Mouse (Mus musculus): ENCODE data around the gene Epn2. TPM values are rescaled to one million over a fixed set of nuclear protein-coding genes. Genes with fewer than 3 reads are reported as not detected.

Gene Epn2
- total RNA-seq, 2 experiments from 2014 or later, result 19.4 to 24.8 TPM

DNA sequence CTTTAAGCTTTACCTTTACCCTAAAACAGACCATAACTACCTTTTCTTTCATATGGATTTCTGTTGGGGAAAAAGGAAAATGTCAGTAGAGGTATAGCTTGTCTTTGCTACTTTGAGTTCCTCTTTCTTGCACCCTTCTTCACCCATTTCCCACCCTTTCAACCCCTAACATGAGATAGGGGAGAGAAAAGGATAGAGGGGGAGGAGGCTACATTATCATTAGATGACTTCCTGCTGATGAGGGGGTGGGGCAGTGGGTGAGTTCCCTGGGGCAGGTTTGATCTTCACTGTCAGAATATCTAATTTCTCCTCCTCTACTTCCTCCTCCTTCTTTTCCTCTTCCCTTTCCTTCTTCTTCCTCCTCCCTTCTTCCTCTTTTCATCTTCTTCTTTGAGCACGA is 82.0 kb downstream of the Epn2 start:
- intact Hi-C loops (cut with DNase I; ENCODE audit: low total_unique reads), result no loop called here

DNA sequence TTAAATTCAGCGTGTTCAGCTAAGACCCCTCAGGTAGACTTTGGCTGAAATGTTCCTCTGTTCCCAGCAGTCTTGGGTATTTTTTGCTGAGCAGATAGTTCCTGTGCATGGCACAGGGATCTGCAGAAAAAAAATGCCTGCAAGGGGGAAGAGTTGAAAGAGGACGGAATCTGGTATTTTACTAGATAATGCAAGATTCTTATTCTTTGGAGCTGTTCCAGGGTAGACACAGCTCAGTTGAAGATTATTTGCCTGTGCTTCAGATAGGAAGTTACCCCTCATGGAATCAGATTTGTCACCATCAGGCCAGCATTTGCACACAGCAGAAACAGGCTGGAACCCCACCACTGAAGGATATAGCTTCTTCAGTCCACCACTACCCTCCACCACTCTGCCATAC is 84.0 kb downstream of the Epn2 start:
- DNase-seq, result no peak
- intact Hi-C loops (cut with DNase I; ENCODE audit: low total_unique reads), result no loop called here

More for the DNA sequence above, 82.0 kb downstream of the Epn2 start:
- DNase-seq, result no peak

DNA sequence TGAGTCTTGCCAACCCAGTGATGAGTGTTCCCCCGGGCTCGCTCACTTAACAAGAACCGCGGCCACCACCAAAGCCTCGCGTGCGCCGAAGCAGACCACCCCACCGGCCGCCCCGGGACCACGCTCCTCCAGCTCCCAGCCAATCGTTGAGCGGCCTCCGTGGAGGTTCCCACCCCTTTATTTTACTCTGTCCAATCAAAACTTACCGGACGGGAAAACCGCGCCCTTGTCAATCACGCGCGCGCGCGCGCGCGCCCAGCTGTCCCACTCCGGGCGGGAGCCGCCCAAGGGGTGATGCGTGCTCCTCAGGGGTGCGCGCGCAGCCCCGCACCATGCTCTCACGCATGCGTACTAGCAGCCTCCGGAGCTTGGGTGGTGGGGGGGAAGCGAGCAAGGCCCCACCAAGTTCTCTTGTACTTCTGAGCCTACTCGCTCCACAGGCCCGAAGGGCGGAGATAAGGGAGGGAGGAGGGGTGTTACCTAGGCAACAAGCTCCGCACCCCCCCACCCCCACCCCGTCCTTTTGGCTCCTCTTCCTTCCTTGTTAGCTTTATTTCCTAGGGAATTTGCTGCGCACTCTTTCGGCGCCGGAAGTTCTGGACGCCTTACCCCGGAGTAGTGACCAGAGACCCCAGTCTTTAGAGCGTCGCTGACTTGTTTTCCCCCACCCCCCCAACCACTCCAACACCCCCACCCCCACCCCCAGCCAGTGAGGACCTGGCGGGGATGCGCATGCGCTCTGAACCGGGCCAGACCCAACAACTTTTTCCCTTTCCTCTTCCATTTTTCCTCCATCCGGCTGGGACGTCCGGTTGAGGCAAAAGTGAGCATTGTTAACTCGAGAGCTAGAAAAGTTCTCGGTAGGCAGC is 85.1 kb downstream of the Epn2 start, which contains the start of gene Mapk7:
Gene Mapk7 (minus strand): TSS at position 278 of the 869 bp plus-strand sequence.
- intact Hi-C loops (cut with DNase I; ENCODE audit: low total_unique reads), result no loop called here
- peak; percentile 98 for DNase-seq

DNA sequence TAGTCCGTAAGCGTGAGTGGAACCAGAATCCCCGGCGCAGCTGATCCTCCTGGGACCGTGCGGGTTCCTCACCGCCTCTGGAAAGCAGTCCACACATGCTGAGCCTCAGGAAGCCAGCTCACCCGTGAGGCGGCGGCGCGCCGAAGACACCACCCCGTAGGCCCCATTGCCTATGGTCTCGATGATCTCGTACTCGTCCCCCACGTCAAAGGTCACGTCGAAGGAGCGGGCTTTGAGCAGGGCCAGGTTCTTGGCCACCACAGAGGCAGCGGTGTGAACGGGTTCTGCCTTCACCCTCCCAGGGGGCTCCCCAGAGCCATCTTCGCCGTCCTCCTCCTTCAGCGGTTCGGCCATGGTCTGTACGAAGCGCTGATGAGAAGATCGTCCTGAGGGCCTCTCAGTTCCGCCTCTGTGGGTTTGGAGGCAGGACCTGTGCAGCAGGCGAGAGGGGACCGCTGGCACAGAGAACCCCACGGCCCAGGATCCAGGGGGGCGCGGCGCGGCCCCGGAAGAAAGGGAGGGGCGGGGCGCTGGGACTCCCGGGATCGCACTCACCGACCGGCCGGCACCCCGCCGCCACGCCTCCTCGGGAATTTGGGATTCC is 85.9 kb downstream of the Epn2 start:
- no peak for DNase-seq
- intact Hi-C loops (cut with DNase I; ENCODE audit: low total_unique reads), result no loop called here

DNA sequence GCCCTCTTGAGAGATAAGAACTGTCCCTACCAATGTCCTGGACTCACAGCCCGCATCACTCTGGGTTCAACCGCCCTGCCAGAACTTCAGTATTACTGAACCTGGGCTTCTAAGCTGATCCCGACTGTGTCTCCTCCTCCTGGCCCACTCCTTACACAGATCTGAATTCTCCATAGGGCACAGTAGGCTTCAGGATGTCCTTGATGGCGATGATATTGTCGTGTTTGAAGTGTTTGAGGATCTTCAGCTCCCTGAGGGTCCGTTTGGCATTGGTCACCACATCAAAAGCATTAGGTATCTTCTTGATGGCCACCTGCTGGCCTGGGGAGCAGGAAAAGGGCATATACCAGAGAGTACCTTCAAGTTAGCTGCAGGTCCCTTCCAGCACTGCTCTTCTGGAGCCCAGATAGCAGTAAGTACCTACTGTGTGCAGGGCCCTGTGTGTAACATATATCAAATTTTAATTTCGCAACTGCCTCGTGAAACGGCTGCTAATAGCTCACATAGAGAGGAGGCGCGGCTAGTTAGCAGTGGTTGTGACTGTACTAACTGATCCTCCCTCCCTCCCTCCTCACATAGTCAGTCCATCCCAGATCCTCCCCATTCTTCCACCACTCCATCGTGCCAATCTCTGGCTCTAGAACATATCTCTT is 86.6 kb downstream of the Epn2 start:
- intact Hi-C loops (cut with DNase I; ENCODE audit: low total_unique reads), result no loop called here
- DNase-seq, result no peak

DNA sequence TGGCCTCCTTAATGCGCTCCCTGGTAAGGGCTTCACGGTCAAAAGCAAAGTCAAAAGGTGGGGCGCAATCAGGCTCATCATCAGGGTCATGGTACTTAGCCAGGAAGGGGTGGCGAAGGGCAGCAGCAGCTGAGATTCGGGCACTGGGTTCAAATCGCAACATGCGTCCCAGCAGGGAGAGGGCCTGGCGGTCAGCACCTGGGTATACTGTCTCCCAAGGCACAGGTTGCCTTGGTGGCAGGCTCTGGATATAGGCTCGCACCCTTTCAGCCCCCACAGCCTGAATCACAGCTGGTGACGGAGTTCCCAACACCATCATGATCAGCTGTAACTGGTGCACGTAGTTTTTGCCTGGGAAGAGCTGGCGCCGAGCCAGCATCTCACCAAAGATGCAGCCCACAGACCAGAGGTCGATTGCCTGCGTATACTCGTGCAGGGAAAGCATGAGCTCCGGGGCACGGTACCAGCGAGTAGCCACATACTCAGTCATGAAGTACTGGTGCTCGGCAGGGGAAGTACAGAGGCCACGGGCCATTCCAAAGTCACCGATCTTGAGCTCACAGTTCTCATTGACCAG is 88.5 kb downstream of the Epn2 start:
- DNase-seq, result no peak
- intact Hi-C loops (cut with DNase I; ENCODE audit: low total_unique reads), result no loop called here

DNA sequence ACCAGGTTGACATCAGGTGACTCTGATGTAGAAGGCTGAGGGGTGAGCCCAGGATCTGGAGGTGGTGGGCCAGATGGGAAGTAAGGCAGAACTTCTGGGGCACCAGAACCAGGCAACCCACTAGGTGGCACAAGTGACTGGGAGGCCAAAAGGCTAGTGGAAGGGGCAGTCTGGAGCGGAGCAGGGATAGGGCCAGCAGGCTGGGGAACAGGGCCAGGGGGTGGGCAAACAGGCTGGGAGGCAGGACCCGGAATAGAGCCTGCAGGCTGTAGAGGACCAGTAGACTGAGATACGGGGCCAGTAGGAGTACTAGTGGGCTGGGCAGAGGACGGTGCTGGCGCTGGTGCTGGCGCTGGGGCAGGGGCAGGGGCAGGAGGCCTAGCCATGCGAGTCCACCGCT is 89.6 kb downstream of the Epn2 start:
- no peak for DNase-seq
- intact Hi-C loops (cut with DNase I; ENCODE audit: low total_unique reads), result no loop called here

DNA sequence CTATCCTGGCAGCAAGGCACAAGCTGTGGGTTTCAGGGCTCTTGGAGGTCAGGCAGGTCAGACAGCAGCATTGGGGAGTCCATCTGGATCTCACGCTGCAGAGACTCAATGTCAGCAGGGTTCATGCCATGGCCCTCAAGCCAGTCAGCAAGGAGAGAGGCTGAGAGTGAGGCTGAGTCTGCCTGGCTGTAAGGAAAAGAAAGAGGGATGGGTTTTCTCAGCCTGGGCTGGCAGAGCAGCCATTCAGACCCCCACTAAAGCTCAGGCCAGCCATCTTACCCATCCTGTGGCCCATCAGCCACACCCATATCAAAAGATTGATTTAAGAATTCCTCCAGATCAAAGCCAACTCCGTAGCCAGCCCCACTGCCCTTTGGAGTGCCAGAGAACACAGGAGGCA is 90.4 kb downstream of the Epn2 start:
- intact Hi-C loops (cut with DNase I; ENCODE audit: low total_unique reads), result no loop called here
- no peak for DNase-seq

DNA sequence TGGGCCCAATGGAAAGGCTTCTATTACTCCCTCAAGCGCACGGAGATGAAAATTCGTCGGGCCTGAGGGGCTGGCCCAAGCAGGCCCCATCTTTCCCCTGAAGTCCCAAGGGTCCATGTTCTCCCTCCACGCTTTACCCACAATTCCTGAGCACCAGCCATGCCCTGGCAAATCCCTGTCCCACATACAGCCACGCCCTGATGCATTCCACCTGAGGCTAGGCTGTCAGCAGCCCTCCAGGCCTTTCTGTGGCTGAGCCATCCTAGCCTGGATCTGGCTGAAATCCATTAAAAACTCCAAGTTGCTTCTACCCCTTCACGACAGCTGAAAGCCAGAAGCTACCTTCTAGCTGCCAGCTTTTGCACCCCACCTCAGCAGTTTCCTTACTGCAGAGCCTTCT is 91.6 kb downstream of the Epn2 start:
- no peak for DNase-seq
- intact Hi-C loops (cut with DNase I; ENCODE audit: low total_unique reads), result no loop called here

DNA sequence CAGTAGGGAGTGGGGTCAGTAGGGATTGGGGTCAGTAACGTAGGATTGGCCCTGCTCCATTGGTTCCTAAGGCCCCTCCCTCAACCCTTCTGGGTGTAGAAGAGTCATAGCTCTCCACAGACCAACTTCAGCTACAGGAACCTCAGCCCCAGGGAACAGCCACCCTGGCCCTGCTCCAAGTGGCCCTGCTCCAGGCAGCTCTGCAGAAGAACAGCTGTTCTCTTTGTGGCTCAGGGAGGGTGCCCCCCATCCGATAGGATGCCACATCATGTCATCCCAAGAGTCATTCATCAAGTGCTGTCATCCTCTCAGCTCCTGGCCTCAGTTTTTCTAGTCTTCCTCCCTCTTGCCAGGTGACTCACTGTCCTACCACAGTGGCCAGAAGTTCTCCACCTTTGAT is 92.1 kb downstream of the Epn2 start:
- intact Hi-C loops (cut with DNase I; ENCODE audit: low total_unique reads), result no loop called here
- peak; percentile 82 for DNase-seq

DNA sequence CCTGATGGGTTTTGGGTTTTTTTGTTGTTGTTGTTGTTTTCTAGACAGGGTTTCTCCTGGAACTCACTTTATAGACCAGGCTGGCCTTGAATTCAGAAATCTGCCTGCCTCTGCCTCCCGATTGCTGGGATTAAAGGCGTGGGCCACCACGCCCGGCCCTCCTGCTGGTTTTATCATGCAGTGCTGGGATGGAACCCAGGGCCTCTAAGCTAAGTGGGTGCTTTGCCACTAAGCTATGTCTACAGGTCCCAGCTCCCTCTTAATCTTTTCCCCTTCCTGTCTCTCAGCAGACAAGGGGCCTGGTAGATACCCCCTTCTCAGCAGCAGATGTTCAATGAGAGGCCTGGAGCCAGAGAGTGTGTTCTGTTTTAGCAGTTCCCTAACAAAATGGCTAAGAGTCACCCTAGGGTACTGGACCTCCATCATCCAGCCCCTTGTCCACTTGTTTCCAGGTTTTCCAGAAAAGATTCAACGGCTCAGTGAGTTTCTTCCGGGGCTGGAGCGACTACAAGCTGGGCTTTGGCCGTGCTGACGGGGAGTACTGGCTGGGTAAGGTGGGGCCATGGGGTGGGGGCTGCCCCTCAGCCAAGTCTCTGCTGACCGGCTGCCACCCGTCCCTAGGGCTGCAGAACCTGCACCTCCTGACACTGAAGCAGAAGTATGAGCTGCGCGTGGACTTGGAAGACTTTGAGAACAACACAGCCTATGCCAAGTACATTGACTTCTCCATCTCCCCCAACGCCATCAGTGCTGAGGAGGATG is 92.8 kb downstream of the Epn2 start:
- intact Hi-C loops (cut with DNase I; ENCODE audit: low total_unique reads), result no loop called here

DNA sequence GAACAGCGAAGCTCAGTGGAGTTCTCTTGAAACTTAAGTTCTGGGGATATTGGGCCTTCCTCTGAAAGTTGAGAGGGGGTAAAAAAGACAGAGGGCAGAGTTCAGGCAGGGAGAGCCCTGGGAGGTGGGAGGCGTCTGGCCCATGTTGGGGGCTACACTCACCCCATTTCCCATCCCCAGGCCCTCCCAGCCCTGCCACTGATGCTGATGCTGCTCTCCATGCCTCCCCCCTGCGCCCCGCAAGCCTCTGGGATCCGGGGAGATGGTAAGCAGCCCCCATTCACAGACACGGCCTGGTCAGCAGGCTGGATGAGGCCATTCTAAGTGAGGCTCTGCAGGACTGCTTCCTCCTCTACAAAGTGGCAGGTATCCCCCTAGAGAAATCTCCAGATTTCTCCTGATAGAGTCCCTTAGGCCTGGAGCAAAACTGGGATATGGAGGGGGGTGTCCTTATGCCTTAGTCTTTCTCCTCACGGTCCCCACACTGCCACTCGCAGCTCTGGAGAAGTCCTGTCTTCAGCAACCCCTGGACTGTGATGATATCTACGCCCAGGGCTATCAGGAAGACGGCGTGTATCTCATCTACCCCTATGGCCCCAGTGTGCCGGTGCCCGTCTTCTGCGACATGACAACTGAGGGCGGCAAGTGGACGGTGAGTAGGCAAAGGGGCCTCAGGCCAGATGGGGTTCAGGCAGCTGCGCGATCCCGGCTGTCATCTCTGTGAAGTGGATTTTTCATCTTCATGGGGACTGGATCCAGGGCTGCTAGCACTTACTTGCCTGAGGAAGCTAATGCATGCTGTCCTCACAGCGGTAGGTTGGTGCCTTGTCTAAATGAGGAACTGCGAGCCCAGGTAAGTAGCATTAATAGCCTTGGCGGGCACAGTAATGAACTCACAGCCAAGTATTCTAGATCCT is 93.7 kb downstream of the Epn2 start:
- intact Hi-C loops (cut with DNase I; ENCODE audit: low total_unique reads), result no loop called here

More for the DNA sequence above, 92.8 kb downstream of the Epn2 start:
- no peak for DNase-seq

DNA sequence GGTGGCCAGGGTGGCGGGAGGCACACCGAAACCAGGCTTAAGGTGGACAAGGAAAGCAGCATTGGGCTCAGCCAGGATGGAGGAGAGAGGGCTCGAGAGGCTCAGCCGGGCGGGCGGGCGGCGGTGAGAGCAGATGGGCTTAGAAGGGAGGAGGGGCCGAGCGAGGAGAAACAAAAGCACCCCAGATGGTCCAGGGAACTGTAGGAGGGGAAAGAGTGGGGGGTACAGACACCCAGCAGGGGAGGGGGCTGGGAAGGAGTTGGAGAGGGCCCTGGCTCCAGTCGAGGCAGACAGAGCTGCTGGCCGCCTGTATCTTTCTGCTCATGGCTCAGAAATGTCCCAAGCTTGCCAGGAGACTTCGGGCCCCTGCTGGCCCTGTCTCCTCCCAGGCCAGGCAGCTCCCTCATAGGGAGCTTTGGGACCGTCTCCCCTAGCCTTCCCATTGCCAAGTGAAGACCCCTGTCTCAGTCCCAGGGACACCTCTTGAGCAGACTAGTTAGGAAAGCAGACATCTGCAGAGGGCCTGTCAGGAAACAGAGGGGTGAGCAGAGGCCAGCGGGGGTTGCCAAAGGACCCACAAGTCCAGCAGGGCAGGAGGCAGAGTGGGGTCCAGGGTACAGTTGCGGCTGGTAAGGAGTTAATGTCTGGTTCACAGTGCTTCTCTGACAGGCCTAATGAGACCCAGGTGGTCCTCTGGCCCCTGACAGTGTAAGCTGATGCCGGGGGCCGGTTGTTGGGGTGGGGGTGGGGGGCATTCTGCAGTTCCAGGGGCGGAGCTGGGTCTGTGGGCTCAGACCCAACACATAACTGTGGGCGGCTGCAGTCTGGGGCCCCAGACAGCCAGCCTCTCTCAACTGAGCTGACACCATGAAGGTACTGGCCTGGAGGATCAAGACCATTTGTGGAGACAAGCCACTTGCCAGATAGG is 94.6 kb downstream of the Epn2 start, which contains the start of gene Mfap4:
Gene Mfap4 (plus strand): TSS at position 819 of the 928 bp plus-strand sequence.
- intact Hi-C loops (cut with DNase I; ENCODE audit: low total_unique reads), result no loop called here
- DNase-seq, result peak; percentile 70

More for the DNA sequence above, 93.7 kb downstream of the Epn2 start:
- DNase-seq, result no peak

DNA sequence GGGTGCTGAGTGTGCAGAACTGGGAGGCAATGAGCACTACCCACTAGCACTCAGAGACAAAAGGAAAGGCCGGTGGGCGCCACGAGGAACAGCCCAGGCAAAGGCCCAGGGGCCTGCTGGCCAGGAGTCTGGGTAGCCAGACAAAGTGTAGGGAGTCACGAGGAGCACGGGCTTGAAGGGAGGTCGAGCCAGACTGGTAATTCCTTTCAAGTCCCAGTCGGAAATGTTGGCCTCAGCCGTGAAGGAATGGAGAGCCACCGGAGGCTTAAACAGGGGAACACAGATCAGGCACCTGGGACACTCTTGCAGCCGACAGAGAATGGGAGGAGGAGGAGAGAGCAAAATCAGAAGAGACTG is 95.3 kb downstream of the Epn2 start:
- DNase-seq, result no peak
- intact Hi-C loops (cut with DNase I; ENCODE audit: low total_unique reads), result no loop called here

DNA sequence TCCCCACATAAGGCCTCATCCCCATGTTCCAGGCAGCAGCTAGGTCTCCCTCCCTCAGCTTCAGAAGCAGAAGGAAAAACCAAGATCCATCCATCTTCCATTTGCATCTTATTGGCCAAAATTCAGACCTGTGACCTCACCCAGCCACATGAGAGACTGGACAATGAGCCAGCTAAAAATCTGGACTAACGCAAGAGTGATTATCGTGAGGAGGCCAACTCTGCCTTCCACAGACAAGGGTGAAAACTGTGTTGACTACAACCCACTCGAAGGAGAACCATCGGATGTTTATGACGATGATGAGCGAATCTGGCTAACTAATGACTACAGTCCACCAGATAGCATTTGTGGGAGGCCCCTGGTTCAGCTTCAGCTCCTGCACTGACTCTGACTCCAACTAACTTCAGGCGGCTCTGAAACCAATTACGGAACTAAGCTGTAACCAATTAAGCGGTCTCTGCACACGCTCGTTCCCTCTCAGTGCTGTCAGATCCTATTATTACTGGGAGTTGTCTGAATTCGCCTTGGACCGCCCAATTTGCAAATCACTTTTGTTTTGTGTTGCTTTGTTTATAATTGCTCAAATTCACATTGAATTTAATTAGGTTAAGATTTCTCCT is 96.2 kb downstream of the Epn2 start:
- intact Hi-C loops (cut with DNase I; ENCODE audit: low total_unique reads), result no loop called here
- no peak for DNase-seq

DNA sequence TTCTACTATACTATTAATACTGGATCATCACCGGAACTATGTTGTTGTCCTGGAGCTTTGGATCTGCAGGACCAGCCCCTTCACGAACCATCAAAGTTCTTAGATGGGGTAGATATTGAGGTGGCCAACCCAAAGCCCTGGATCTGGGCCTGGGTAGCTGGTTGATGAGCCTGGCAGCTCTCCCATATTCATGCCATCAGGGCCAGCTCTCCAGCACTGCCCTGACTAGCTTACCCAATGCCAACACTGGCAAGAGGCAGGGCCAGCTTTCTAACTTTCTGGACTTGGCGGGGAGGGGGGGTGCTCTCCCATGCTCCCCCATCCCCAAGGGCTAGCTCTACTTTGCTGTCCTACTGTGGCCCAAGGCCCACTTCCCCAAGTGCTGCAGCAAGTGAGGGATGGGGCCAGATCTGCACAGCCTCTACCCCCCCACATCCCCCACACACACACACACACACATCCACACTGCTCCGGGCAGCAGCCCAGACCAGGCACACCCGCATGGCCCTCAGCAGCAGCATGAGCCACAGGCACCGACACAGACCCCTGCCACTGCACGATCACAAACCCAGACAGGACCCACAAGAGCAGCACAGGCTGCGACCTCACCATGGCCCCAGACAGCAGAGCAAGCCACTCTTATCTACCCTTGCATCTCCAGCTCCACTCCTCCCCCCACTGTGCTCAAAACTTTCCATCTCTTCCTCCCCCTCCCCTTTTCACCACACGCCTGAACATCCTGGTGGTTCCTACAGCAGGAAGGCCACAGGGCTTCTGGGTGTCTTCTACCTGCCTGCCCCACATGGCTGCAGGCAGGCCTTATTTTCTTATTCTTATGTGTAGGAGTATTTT is 98.0 kb downstream of the Epn2 start:
- no peak for DNase-seq
- intact Hi-C loops (cut with DNase I; ENCODE audit: low total_unique reads), result no loop called here

All from gastrocnemius, postnatal 14 days (tissue).